In the genomic region with DNA sequence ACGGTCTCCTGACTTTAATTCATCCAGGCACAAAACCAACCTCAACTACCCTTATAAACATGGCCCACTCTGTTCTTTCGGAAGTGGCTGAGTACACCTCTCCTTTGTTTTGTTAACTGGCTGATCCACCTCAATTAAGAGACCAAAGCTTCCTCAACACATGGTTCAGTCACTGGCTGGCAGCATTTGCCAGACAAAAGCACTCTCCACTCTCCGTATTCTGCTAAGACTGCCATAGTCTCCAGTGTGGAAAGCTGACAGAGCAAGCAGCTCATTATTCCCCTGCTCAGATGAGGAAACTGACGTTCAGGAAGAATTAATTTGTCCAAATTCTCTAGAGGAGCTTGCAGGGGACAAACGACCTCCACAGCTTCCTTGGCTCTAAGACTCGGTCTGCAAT, we compare ENCODE assay signal across 12 mouse cellular contexts. TPM values are rescaled to one million over a fixed set of nuclear protein-coding genes. Genes with fewer than 3 reads are reported as not detected.
DNase-seq lines count a peak whose midpoint lies in the region; ATAC-seq and TF ChIP-seq lines count a peak whose summit lies in the region.
"Had no signal": no experiment of that assay in that cellular context is flagged by ENCODE, and none has a peak within 500 bp of the region (broad histone marks: within the 10 kb centered on the region; RNA-seq: fewer than 3 reads in every experiment).

No protein-coding gene starts in this region.

- ATAC-seq in CD4-positive, CD25-positive, alpha-beta regulatory T cell, adult 4 months: no peak
- ATAC-seq in limb, embryonic 12.5 days (ENCODE audit: insufficient number of reproducible peaks, insufficient read depth, low FRiP score, low TSS enrichment, low read depth): no peak
- ATAC-seq: forebrain, embryonic 15.5 days had no signal

- peaks cover 22% of the 10 kb centered on the region for H3K4me1 ChIP-seq in limb, embryonic 12.5 days (replicated peaks)
- H3K4me1 ChIP-seq in limb, embryonic 10.5 days: peaks cover 24% of the 10 kb centered on the region
- peaks cover 2% of the 10 kb centered on the region; the same call in 1 of the 2 replicates for H3K4me1 ChIP-seq in small intestine, adult 2 months (ENCODE audit: control insufficient read depth, insufficient read depth, insufficient read length, low read length)

- H3K4me2 ChIP-seq in limb, embryonic 12.5 days: no peak overlapping the region
- H3K4me2 ChIP-seq: forebrain, embryonic 15.5 days; heart, embryonic 11.5 days; neural tube, embryonic 13.5 days had no signal

- no peak for TF ChIP-seq POLR2A in small intestine, adult 2 months (IDR thresholded peaks at IDR 0.05; ENCODE audit: low read depth, low read length)

- H3K9ac ChIP-seq in limb, embryonic 12.5 days (replicated peaks): no peak overlapping the region
- H3K9ac ChIP-seq: forebrain, embryonic 15.5 days; neural tube, embryonic 13.5 days had no signal

- no peak for TF ChIP-seq CTCF in small intestine, adult 2 months (IDR thresholded peaks at IDR 0.05; ENCODE audit: extremely low read depth, insufficient read length, insufficient replicate concordance, low read depth, low read length)

- DNase-seq in CD4-positive, CD25-positive, alpha-beta regulatory T cell, adult 2 months (ENCODE audit: low read depth, low spot score): peak; percentile 22
- DNase-seq in limb, embryonic 10.5 days (ENCODE audit: low spot score): no peak
- DNase-seq in thymus, postnatal 4 days: peak; percentile 21
- no peak for DNase-seq in thymus, postnatal 25 days
- no peak for DNase-seq in adrenal gland, adult (ENCODE audit: inconsistent age in 2 of 2, low spot score in 1 of 2)

- no peak overlapping the region for H3K4me3 ChIP-seq in limb, embryonic 12.5 days (replicated peaks)
- no peak overlapping the region for H3K4me3 ChIP-seq in limb, embryonic 10.5 days
- no peak overlapping the region for H3K4me3 ChIP-seq in small intestine, adult 2 months (ENCODE audit: low read depth, low read length)
- H3K4me3 ChIP-seq: forebrain, embryonic 15.5 days; neural tube, embryonic 13.5 days had no signal

- H3K27ac ChIP-seq in limb, embryonic 12.5 days: peak overlapping the region; percentile 64; the same call in 1 of the 2 replicates
- no peak overlapping the region for H3K27ac ChIP-seq in limb, embryonic 10.5 days
- H3K27ac ChIP-seq in small intestine, adult 2 months (ENCODE audit: insufficient read depth, low read depth, low read length): 0 out of 2 replicates have a peak overlapping the region, but pooled peaks have one; percentile 8
- H3K27ac ChIP-seq: forebrain, embryonic 15.5 days; neural tube, embryonic 13.5 days had no signal

- H3K27me3 ChIP-seq in limb, embryonic 12.5 days: no peaks in the 10 kb centered on the region
- H3K27me3 ChIP-seq in limb, embryonic 10.5 days (ENCODE audit: low read depth, poor library complexity, severe bottlenecking): no peaks in the 10 kb centered on the region
- H3K27me3 ChIP-seq in small intestine, adult 2 months (ENCODE audit: control insufficient read depth, insufficient read depth, low read length): no peaks in the 10 kb centered on the region
- H3K27me3 ChIP-seq: CH12.LX; forebrain, embryonic 15.5 days; neural tube, embryonic 13.5 days had no signal

- no peaks in the 10 kb centered on the region for H3K9me3 ChIP-seq in limb, embryonic 12.5 days
- H3K9me3 ChIP-seq in limb, embryonic 10.5 days (replicated peaks): no peaks in the 10 kb centered on the region
- H3K9me3 ChIP-seq: forebrain, embryonic 15.5 days; neural tube, embryonic 13.5 days had no signal

- 47% methylated on average over 6 of the region's 6 CpGs for WGBS in limb, embryonic 12.5 days
- 52% methylated on average over 6 of the region's 6 CpGs for WGBS in limb, embryonic 10.5 days
- WGBS in small intestine, adult 2 months: 54% methylated on average over 6 of the region's 6 CpGs

- H3K36me3 ChIP-seq in limb, embryonic 12.5 days: no peaks in the 10 kb centered on the region
- H3K36me3 ChIP-seq in limb, embryonic 10.5 days: no peaks in the 10 kb centered on the region
- H3K36me3 ChIP-seq in small intestine, adult 2 months (ENCODE audit: control insufficient read depth, insufficient read depth, low read length): no peaks in the 10 kb centered on the region
- H3K36me3 ChIP-seq: forebrain, embryonic 15.5 days; neural tube, embryonic 13.5 days had no signal

RNA-seq across cellular contexts. Expression of a gene that starts 56.5 kb away (rescaled TPM):
- 10 to 100 TPM; 29.1 to 44.1 TPM for polyA plus RNA-seq in CD4-positive, CD25-positive, alpha-beta regulatory T cell, adult 4 months (2017; shearing (Covaris generic))
- 103 and 106 TPM in 2 replicates for polyA plus RNA-seq in limb, embryonic 12.5 days (2016; fragmentation: Nextera tagmentation; extraction: Ambion mirVana)
- 73.0 and 81.5 TPM in 2 replicates for polyA plus RNA-seq in limb, embryonic 10.5 days (2016; fragmentation: Nextera tagmentation; extraction: Ambion mirVana)
- polyA plus RNA-seq in small intestine, adult 2 months (2012; rRNA removed): 38.7 and 59.2 TPM in 2 replicates

Comparison
In these comparisons a context has a peak if more than half of its experiments do, and no peak if none do; other contexts are left out.
1. DNase-seq: peak in CD4-positive, CD25-positive, alpha-beta regulatory T cell, adult 2 months (single experiment) and thymus, postnatal 4 days (single experiment); none in limb, embryonic 10.5 days (single experiment), thymus, postnatal 25 days (single experiment) and adrenal gland, adult (0 of 2).